Mouse (Mus musculus) c-Kit-negative CD71-positive TER-119-positive erythroid progenitor cells, embryonic 14.5 days (primary cell): Measurements from ENCODE around the gene Rora.

Source experiments
- DNase-seq: peaks from one replicate; pipeline ENCODE4 v3.0.0-alpha.2; 2013; ENCODE audit warnings: low read depth, low spot score

Gene Rora

DNA sequence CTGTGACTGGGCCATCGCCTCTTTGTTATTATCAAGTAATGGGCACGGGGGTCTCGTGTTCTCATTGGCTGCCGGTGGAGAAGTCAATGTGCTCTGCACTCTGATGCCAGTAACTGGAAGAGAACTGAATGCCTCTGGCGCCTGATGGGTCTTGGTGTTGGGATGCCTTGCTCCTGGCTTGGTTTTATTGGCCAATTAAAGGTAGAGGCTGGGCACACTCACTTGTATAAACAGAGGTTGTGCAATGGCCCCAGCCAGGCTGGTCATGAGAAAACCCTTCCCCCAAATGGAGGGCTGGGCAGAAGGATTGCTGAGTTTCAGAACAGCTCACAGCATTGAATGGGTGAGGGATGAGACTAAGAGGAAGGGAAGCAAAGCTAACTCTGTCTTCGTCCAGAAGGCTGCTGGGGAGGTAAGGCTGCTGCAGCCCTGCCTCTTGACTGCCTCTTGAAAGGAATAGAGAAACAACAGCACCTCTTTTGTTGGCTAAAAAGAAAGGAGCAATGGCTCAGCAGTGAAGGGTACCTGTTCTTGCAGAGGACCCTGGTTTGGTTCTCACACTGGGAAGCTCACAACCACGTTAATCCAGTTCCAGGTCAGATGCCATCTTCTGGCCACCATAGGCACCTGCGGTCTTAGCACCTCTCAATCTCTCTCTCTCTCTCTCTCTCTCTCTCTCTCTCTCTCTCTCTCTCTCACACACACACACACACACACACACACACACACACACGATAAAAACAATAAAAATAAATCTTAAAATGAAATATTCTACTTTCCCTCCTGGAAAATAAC is 653.3 kb downstream of the Rora start:
- no peak for DNase-seq

DNA sequence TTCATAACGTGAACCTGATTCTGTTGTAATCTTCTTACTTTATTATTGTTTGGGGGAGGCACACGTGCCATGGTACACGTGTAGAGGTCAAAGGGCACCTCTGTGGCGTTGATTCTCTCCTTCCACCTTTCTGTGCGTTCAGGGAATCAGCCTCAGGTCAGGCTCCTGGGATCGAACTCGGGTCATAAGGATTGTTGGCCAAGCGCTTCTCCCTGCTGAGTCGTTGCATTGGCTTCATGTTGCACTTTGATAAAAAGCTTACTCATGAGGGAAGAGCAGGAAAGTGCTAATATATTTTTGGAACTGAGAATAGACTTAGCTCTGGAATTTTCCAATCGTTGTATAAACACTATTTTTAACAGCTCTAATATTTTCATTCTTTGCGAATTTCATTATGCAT is 654.4 kb downstream of the Rora start:
- DNase-seq: no peak

DNA sequence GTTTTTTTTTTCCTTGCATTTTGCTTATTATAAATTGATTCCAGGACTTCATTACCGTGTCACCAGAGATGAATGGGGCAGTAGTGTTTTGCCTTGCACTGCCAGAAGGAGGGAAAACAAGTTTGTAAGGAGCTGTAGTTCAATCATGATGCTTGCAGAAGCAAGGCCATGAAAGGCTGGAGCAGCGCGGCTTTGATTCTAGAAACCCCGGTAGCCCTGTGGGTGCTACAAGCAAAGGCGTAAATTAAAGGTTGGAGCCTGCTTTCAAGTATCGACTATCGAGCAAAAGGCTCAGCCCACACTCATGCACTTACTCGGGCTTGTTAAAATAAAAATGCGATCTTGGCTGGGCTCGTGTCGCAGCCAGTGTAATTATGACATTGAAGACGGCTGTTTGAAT is 656.9 kb downstream of the Rora start:
- DNase-seq: no peak

DNA sequence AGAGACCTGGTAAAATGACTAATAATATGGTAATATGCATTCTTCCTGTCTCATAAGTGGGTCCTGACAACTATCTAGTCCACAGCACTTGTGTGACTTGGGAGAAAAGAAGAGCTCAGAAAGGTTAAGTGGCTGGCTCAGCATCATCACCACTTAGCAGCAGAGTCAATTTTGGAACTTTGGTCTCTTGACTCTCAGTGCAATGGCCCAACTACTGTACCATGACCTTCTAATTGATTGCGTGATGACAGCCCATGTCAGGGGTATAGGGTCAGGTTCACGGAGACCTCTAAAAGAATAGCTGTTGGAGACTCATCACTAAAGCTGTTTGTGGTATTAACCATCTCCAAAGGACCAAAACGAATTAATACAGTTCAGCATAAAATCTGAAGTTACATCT is 659.7 kb downstream of the Rora start:
- DNase-seq: no peak

DNA sequence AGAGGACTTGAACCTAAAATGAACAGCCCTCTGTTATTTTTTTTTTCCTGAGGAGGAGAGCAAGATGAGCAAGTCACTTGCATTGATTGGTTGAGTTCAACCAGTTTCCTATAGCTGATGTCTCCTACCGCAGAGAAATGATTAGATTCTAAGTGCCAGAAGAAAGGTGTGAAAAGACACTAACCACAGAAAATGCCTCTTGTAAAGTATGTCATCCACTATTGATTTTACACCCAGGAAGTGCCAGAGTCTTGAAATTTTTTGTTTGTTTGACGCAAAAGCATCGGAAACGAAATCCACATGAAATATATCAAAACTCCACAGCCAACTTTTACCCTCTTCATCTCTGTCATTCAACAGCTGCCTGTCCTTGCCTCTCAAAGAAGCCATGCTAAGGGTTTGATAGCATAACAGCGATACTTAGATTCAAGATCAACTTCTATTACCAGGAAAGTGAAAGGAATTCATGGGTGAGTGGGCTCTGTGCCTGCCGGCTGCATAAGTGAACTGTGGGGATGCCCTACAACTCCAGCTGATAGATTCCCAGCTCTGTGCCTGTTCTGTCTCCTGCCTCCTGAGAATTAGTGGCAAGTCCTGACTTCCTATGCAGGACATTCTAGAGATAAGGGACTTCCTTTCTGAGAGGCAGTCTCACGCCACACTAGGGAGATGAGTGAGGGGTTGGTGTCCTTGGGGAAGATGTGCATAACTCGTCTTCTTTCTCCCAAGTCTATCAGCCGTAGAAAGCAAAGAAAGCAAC is 661.0 kb downstream of the Rora start:
- DNase-seq: no peak

DNA sequence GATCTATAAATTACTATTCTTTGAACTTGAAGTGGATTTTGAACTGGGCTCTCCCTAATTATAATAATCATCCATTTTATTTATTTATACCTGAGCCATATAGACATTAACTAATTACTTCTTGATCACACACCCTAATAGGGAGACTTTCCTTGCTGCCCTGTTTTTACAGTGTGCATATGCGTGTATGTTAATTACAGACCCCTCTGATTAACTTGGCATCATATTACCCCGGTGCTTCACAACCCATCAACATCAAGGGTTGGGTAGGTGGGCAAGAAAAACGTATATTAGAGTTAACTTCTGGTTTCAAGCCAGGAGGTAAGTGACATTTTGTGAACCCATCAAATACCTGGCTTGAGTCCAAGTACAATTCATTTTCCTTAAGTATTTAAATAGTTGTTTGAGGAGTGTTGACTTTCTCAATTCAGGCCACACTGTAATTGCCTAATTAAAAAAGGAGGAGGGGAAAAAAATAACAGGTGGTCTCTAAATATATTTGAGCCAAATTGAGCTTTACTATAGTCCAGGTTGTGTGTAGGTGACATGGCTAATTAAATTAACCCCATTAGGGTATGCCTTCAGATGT is 664.0 kb downstream of the Rora start:
- DNase-seq: no peak

DNA sequence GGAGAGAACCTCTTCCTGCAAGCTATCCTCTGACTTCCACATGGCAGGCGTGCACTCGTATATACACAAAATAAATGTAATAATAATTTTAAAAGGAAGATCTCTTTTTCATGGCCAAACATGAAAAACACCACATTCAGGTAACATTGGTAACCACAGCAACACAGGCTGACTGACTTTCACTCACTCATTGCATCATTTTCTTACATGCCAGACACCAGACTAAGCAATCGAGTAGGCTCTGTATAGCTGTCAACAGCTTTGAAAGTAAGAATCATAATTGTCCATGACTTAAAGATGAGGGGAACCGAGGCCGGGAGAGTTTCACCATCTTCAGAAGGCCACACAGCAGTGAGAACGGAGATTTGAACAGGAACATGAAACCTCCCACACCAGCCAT is 665.8 kb downstream of the Rora start:
- DNase-seq: no peak

DNA sequence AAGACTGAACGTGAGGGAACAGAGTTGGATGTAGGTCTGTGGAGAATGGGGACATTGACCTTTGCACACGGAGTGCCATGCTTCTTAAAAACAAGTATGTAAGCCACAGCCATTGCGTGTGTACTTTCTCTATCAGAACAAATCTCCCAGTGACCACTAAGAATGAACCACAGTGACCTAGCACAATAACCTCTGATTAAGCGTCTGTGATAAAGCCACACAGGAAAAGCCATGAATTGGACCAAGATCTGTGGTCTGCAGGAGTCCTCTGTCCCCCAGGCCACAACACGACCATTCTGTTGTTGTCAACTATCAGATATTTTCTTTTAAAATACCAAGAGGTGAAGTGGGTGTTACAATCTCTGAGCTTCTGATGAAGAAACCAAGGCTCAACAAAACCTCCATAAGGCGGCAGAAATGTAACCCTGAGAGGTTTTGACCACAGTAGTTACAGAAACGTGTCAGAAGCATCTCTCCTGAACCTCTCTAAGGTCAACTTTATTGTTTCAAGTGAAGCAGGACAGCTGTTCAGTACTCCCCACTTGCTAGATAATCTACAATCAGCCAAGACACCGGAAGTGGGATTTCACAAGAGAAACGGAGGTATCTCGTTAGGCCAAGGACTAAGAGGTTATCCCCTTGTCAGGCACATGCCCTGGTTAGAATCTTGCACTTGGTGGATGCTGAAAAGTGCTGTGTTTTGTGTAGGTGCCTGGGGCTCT is 666.5 kb downstream of the Rora start:
- no peak for DNase-seq

DNA sequence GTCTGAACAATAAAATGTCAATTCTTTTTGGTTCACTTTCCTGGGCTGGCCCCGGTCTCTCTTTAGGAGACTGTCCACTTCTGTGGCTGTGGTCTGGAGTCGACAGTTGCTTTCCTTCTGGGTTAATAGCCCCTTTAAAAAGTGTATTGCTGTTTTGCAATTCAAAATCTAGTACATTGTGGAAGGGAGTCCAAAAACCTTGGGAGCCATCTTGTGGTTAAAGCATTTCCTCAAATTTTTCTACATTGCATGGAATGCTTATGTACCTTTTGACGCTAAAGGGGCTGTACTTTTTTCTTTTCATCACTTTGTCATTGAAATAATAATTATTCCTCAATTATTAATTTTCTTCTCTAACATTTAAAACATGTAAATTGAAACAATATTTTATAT is 667.0 kb downstream of the Rora start:
- DNase-seq: no peak

DNA sequence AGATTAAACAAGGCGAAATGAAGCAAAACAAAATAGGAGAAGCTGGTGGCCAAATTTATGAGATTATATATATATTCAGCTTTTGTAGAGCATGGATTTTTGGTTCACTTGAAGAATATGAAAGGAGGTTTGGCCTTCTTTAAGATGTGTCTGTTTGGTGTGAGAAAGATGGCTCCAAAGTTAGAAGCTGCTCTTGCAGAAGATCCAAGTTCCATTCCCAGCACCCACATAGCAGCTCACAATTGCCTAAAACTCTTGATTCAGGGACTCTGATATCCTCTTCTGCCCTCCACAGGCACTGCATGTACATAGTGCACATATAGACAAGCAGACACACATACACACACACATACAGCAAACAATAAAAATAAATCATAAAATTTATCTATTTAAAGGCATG is 668.4 kb downstream of the Rora start:
- DNase-seq: no peak

DNA sequence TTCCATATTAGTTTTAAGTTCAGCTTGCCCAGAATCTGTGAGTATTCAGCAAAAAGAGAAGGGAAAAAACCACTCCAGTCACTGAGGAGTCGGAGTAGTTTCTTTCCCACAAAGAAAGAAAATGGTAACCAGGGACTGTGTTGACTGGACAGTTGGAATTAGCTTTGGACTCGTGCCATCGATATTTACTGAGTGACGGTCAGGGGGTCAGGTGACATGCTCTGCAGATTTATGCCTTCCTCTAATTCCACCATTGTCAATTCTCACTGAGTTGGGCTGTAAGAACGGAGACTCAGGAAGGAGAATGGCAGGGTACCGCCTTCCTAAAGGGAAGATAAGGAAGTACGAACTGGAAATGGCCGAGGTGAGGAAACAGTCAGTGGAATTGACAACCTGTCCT is 670.2 kb downstream of the Rora start:
- DNase-seq: no peak

DNA sequence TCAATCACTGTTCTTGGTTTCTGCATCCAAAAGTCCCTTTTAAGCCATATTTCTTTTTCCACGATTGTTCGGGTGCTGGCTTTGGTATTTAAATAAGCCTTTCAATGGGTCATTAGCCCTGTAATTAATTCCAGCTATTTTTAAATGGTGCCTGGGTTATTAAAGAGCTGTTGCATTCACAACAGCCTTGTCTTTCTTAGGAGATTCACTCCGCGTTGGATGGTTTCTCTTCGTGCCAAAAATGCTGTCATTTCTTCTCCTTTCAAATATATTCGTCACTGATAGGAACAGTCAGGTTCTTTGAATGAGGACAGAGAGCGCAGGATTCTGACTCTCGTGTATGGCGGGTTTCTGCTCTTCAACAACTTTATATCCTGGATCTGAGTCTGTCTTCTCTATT is 673.5 kb downstream of the Rora start:
- no peak for DNase-seq

DNA sequence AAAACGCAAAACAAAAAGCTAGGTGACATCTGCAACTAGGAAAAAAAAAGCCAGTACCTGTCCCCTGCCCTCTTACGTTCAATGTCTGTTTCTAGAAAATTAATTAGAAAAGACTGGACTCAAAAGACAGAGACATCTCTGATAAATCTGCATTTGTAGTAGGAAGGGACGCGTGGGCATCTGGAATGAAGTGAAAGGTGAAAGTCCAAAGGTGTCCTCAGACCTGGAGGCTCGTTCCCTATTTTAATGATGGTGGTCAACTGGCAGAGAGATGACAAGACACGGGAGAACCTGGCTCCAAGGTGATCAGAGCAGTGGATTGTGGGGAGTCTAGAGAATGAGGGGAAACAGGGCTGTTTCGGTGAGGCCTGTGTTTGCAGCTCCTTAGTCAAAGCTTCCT is 674.0 kb downstream of the Rora start:
- DNase-seq: no peak

DNA sequence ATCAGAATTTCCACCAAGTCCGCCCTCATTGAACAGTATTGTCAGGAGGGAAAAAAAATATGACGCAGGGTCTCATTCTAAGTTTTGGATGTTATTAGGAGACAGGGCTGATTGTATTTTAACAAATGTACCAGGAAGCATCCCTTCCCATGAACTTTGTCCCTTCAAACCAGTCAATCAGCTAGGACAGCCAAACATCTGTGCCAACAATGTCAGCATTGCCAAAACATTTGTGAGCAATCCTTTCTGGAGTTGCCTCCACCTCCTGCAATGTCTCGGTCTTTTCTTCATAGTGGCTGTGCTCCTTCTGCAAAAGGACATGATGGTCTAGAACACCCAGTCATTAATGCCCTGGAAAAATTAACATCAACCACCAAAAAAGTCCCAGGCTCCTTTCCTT is 678.2 kb downstream of the Rora start:
- DNase-seq: no peak

DNA sequence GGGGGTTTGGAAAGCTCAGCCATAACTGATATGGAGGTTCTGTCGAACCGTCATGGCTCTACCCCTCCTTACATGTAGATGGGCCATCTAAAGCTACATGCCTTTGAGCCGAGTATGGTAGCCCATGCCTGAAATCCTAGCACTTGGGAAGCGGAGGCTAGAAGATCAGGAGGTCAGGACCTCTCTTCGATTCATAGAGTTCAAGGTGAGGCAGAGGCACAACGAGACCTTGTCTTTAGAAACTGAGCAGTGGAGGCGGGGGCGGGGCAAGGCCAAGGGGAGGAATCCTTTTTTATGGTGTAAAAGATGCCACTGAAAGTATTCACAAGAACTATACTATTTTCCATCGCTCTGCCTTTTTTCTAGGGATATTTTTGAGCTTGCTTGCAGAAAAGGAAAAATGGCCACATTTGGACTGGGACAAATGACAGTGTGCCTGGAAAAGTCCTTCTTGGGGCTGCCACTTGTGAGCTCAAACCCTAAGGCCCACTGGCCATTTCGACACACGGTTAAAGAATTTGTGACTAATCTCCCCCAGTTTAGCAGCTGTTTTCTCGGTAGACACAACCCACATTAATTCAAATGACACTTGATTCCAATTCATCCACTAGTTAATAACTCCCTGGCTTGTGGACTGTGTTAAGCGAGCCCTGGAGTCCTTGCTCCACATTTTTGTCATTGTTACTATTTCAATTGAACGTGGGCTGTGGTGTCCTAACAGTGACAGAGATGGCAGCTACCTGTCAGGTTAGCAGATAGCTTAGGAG is 679.4 kb downstream of the Rora start:
- no peak for DNase-seq

DNA sequence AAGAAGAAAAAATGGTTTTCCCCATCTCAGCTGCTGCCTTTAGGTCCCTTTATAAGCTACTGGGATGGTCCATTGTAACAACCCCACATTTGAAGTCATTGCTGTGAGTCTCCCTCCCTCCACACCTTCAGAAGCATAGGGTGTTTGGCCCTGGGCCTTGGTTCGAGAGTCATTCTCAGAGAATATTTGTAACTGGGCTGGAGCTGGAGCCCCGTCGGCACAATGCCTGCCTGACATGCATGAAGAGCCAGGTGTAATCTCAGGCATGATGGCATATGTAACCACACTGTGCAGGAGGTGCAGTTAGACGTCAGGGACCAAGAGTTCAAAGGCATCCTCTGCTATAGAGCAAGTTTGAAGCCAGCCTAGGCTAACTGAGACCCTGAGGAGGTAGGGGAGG is 680.1 kb downstream of the Rora start:
- no peak for DNase-seq

DNA sequence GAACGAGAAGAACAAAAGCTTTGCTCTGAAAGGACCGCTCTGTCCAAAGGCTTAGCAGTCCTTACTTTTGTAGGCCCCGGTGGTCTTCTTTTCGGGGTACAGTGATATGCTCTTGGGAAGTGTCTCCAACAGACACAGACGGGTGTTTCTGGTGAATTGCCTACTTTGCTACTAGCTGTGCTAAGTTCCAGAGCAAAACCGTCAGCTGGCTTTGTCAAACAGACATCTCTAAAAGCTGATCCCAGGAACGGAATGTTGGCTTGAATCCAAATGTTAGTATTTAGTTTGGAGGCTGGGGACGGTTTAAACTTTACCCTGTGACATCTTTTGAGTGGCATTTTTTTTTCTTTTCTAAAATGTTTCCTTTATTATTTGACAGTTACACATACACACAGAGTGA is 680.5 kb downstream of the Rora start:
- DNase-seq: no peak

DNA sequence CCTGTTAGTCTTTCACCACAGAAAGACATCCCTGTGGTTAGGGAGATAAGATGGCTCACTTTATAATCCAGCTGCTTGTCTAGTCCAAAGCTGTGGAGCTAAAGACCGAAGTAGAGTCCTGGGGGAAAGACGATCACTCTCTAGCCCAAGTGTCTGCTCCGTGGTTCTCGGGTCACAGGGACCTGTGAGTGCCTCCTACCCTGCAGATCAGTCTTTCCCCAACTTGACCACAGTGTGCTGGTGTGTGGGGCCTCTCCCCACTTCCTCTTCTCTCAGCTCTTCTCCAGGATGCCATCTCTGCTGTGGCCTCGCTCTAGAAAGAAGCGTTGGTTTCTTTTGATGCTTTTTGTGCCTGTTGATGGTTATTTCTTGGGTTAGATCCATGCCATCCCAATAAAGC is 682.5 kb downstream of the Rora start:
- no peak for DNase-seq

DNA sequence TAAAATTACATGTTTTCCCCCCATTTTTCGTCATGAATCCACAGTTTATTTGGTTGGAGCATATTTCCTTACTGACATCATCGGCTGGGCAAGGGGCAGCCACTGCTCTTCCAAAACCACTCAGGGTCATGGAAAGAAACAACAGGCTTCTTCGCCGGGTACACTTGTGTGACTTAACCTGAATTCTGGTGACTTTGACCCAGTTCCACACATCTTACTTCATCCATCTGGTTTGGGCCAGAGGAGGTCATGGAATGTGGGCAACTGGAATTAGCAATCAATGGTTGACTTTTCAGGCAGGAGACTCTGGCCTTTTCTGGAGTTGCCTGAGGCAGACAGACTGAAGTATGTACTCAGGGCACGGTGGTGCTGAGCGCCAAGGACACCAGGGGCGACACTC is 685.6 kb downstream of the Rora start:
- DNase-seq: no peak

DNA sequence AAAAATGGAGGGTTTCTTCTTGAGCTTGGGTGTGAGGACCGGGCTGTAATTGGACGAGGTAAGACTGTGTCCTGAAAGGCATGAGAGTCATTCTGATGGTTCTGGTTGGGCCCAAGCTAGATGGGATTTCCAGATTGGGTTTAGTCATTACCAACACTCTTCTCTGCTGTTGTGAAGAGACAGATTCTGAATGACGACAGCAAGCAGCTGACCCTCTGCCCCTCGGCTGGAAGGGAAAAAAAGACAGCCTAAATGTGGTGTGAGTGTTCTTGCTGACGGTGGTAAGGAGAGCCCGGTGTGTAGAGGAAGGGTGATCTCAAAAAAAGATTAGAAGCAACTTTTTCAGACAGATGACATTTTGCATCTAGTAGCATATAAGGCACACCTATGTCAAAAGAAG is 686.2 kb downstream of the Rora start:
- no peak for DNase-seq

DNA sequence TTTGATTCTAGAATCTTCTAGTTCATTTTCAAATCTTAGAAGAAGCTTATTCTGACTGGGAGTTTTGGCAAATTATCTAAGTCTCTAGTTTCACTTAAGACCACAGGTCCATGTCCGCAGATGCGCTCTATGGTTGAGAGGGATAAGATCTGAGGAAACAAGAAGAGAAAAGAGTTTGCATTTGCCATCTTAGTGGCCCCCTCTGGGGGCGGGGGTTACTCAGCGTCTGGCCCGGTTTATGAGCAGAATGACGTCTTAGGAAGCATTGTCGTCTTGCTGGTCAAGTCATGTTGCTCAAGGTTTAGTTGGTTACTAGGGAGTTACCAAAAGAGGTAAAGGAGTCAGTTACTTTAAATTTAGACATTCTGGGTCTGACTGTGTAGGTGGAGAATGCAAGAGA is 686.8 kb downstream of the Rora start:
- DNase-seq: no peak

DNA sequence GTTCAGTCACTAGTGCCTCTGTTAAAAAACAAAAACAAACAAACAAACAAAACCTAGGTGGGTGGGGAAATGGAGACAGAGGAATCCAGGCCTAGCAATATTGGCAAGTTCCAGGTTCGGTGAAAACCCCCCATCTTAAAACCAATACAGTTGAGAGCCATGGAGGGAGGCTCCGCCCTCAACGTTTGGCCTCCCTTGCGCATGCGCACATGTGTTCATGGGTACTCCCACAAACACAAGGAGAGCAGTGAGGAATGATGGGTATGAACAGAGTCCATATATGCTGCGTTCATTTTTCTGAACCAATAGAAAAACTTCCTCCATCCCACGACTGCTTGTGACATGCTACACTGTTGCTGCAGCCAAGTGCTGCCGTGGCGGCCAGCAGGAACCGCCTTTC is 690.3 kb downstream of the Rora start:
- DNase-seq: no peak
